ENCODE assay signal across 7 mouse cellular contexts in the genomic region with DNA sequence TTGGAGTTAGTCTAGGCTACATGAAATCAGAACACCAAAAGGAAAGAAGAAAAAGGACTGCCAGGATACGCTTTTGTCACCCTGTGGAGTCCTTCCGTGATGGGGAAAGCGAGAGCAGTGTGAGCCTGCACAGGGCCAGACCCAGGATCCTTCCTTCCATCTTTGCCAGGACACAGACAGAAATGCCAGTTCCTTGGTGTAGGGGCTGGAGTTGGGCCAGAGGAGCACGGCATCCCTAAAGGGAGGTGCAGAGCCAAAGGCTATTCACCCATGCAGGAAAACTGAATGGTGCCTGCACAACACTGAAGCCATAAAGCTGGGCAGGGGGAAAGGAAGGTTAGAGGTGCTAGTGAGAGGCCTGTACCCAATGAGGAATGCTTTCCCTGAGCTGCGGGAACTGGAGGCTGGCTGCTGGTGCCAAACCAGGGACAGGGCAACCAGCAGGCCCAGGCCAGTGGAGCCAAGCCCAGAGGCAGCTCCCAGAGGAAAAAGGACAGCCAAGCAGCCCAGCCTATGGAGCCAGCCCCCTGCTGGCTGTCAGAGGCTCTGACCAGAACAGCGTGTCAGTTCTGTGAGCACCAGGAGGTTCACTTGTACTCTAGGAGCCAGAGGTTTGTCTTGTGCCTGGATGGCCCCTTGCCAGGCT. TPM values are rescaled to one million over a fixed set of nuclear protein-coding genes. Genes with fewer than 3 reads are reported as not detected.
DNase-seq lines count a peak whose midpoint lies in the region; ATAC-seq and TF ChIP-seq lines count a peak whose summit lies in the region.

No protein-coding gene starts in this region.

- no peaks in the 10 kb centered on the region for H3K36me3 ChIP-seq in G1E (replicated peaks)
- H3K36me3 ChIP-seq in heart, embryonic 16.5 days (ENCODE audit: control insufficient read depth, insufficient read depth): no peaks in the 10 kb centered on the region
- H3K36me3 ChIP-seq in stomach, embryonic 16.5 days (ENCODE audit: control insufficient read depth, insufficient read depth, low read length): no peaks in the 10 kb centered on the region

- peaks cover 33% of the 10 kb centered on the region for H3K4me1 ChIP-seq in G1E (ENCODE audit: insufficient read depth, low read depth, low read length)
- H3K4me1 ChIP-seq in heart, embryonic 16.5 days (ENCODE audit: control insufficient read depth, insufficient read depth, low read length): peaks cover 5% of the 10 kb centered on the region; the same call in 1 of the 2 replicates
- no peaks in the 10 kb centered on the region; the same call in 1 of the 2 replicates for H3K4me1 ChIP-seq in stomach, embryonic 16.5 days (ENCODE audit: control insufficient read depth, insufficient read depth, low read length)

- WGBS in heart, embryonic 16.5 days: 64% methylated on average over 6 of the region's 6 CpGs
- WGBS in stomach, embryonic 16.5 days: 68% methylated on average over 6 of the region's 6 CpGs

- no peak for DNase-seq in G1E (ENCODE audit: low spot score)
- peak; percentile 80 for DNase-seq in adrenal gland, adult 2 months
- DNase-seq in fibroblast of lung, adult 2 months (ENCODE audit: low read depth): peak; percentile 48
- DNase-seq in kidney, postnatal 14 days: peak; percentile 90
- DNase-seq in lung, postnatal 36 days: peak; percentile 30

- no peaks in the 10 kb centered on the region for H3K9me3 ChIP-seq in G1E (replicated peaks)
- no peaks in the 10 kb centered on the region for H3K9me3 ChIP-seq in heart, embryonic 16.5 days (replicated peaks; ENCODE audit: control insufficient read depth, low read length)
- H3K9me3 ChIP-seq in stomach, embryonic 16.5 days (replicated peaks; ENCODE audit: control insufficient read depth, low read length): no peaks in the 10 kb centered on the region

- TF ChIP-seq CTCF in G1E (IDR thresholded peaks at IDR 0.05; ENCODE audit: low read depth, low read length): 0 out of 2 replicates have a peak, but pooled peaks have one; percentile 28

- H3K27me3 ChIP-seq in G1E (ENCODE audit: insufficient read depth, low read length): peaks cover 26% of the 10 kb centered on the region
- H3K27me3 ChIP-seq in heart, embryonic 16.5 days (ENCODE audit: control insufficient read depth, insufficient read depth, low read length): no peaks in the 10 kb centered on the region
- H3K27me3 ChIP-seq in stomach, embryonic 16.5 days (ENCODE audit: control insufficient read depth, insufficient read depth, low read length): no peaks in the 10 kb centered on the region

- ATAC-seq in G1E (ENCODE audit: extremely low read depth, insufficient number of reproducible peaks, low FRiP score, poor library complexity, severe bottlenecking): no peak
- ATAC-seq in heart, embryonic 16.5 days (replicated peaks; ENCODE audit: extremely low read depth, insufficient read depth, low FRiP score): peak; percentile 63
- ATAC-seq in stomach, embryonic 16.5 days (ENCODE audit: insufficient read depth, low FRiP score): peak; percentile 79; the same call in 1 of the 2 replicates

- H3K4me3 ChIP-seq in G1E (ENCODE audit: low read depth, low read length): no peak overlapping the region
- H3K4me3 ChIP-seq in heart, embryonic 16.5 days (ENCODE audit: low read length): no peak overlapping the region
- H3K4me3 ChIP-seq in stomach, embryonic 16.5 days (replicated peaks; ENCODE audit: low read length): no peak overlapping the region

- peak overlapping the region; percentile 14; the same call in 1 of the 2 replicates for H3K27ac ChIP-seq in heart, embryonic 16.5 days (ENCODE audit: low read length)
- no peak overlapping the region for H3K27ac ChIP-seq in stomach, embryonic 16.5 days (ENCODE audit: low read length)

- H3K9ac ChIP-seq in heart, embryonic 16.5 days (ENCODE audit: low read length): no peak overlapping the region
- H3K9ac ChIP-seq in stomach, embryonic 16.5 days (ENCODE audit: low read length): no peak overlapping the region

- no peak overlapping the region for H3K4me2 ChIP-seq in heart, embryonic 16.5 days (ENCODE audit: low read depth, low read length)
- H3K4me2 ChIP-seq in stomach, embryonic 16.5 days (ENCODE audit: low read depth, low read length): no peak overlapping the region

RNA-seq across cellular contexts. Expression of gene Commd7, which starts 32.4 kb away (rescaled TPM):
- 19.1 and 20.9 TPM in 2 replicates for total RNA-seq in G1E (2014; fragmentation: Nextera tagmentation)
- 30.9 and 34.7 TPM in 2 replicates for total RNA-seq in G1E (2017)
- 26.5 and 29.7 TPM in 2 replicates for polyA plus RNA-seq in G1E (2012)
- total RNA-seq in adrenal gland, adult 2 months (2021): 10 to 100 TPM; 32.3 to 37.0 TPM
- 21.9 and 28.9 TPM in 2 replicates for polyA plus RNA-seq in adrenal gland, adult 2 months (2012; rRNA removed)
- polyA plus RNA-seq in heart, embryonic 16.5 days (2015; fragmentation: Nextera tagmentation; extraction: Ambion mirVana): 57.3 and 58.5 TPM in 2 replicates
- 72.0 and 75.0 TPM in 2 replicates for polyA plus RNA-seq in stomach, embryonic 16.5 days (2015; fragmentation: Nextera tagmentation; extraction: Ambion mirVana)

RNA-seq across cellular contexts. Expression of gene Dnmt3b, which starts 49.1 kb away (rescaled TPM):
- 17.5 and 18.9 TPM in 2 replicates for total RNA-seq in G1E (2014; fragmentation: Nextera tagmentation)
- 10.3 and 11.2 TPM in 2 replicates for total RNA-seq in G1E (2017)
- polyA plus RNA-seq in G1E (2012): 27.9 and 32.5 TPM in 2 replicates
- total RNA-seq in adrenal gland, adult 2 months (2021): 1 to 10 TPM; 1.4 to 1.9 TPM
- polyA plus RNA-seq in adrenal gland, adult 2 months (2012; rRNA removed): 1.2 and 1.7 TPM in 2 replicates
- polyA plus RNA-seq in heart, embryonic 16.5 days (2015; fragmentation: Nextera tagmentation; extraction: Ambion mirVana): 7.5 and 8.1 TPM in 2 replicates
- 6.5 and 7.0 TPM in 2 replicates for polyA plus RNA-seq in stomach, embryonic 16.5 days (2015; fragmentation: Nextera tagmentation; extraction: Ambion mirVana)
